Comparison of ENCODE assay signal across 24 mouse cellular contexts in the genomic region with DNA sequence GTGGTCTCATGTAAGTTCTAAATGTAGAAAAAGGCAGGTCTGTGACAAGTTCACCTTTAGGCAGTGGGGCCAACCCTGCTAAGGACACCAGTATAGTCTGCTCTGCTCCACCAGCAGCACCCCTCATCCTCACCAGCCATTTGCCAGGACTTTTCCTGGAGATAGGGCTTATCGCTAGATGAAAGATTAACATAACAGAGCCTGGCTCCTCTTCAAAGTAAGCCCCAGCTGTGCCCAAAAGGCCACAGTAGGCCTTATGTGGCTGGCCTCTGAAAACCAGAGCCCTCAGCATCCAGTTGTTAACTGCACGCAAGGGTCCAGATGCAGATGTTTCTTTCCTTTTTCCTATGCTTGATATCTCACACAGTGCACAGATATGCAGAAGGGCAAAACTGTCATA. TPM values are rescaled to one million over a fixed set of nuclear protein-coding genes. Genes with fewer than 3 reads are reported as not detected.
DNase-seq lines count a peak whose midpoint lies in the region; ATAC-seq lines count a peak whose summit lies in the region.
"Had no signal": no experiment of that assay in that cellular context is flagged by ENCODE, and none has a peak within 500 bp of the region (broad histone marks: within the 10 kb centered on the region; RNA-seq: fewer than 3 reads in every experiment).

No protein-coding gene starts in this region.

- H3K27me3 ChIP-seq in lung, embryonic 15.5 days: no peaks in the 10 kb centered on the region
- H3K27me3 ChIP-seq in embryonic facial prominence, embryonic 12.5 days: no peaks in the 10 kb centered on the region
- H3K27me3 ChIP-seq in embryonic facial prominence, embryonic 14.5 days (replicated peaks; ENCODE audit: control insufficient read depth, insufficient read depth, low read length): no peaks in the 10 kb centered on the region
- H3K27me3 ChIP-seq in stomach, embryonic 14.5 days (ENCODE audit: control insufficient read depth, insufficient read depth, low read length): no peaks in the 10 kb centered on the region
- no peaks in the 10 kb centered on the region for H3K27me3 ChIP-seq in forebrain, embryonic 16.5 days (replicated peaks; ENCODE audit: control insufficient read depth, insufficient read depth, low read length)
- H3K27me3 ChIP-seq: heart, embryonic 15.5 days had no signal

- H3K4me2 ChIP-seq in lung, embryonic 15.5 days: no peak overlapping the region
- H3K4me2 ChIP-seq in embryonic facial prominence, embryonic 12.5 days (replicated peaks): no peak overlapping the region
- no peak overlapping the region for H3K4me2 ChIP-seq in embryonic facial prominence, embryonic 14.5 days (ENCODE audit: low read depth, low read length)
- no peak overlapping the region for H3K4me2 ChIP-seq in stomach, embryonic 14.5 days (replicated peaks; ENCODE audit: low read depth, low read length)
- no peak overlapping the region for H3K4me2 ChIP-seq in forebrain, embryonic 16.5 days (ENCODE audit: low read length)
- H3K4me2 ChIP-seq: heart, embryonic 15.5 days had no signal

- H3K4me1 ChIP-seq in lung, embryonic 15.5 days: peaks cover 28% of the 10 kb centered on the region
- H3K4me1 ChIP-seq in embryonic facial prominence, embryonic 12.5 days: peaks cover 44% of the 10 kb centered on the region
- H3K4me1 ChIP-seq in embryonic facial prominence, embryonic 14.5 days (ENCODE audit: control insufficient read depth, insufficient read depth, low read length): peaks cover 35% of the 10 kb centered on the region
- H3K4me1 ChIP-seq in stomach, embryonic 14.5 days (ENCODE audit: control insufficient read depth, insufficient read depth, low read length): peaks cover 32% of the 10 kb centered on the region
- peaks cover 40% of the 10 kb centered on the region for H3K4me1 ChIP-seq in forebrain, embryonic 16.5 days (replicated peaks; ENCODE audit: control insufficient read depth, insufficient read depth, low read length)

- no peak for ATAC-seq in lung, embryonic 15.5 days (ENCODE audit: borderline replicate concordance, extremely low read depth, low FRiP score, low TSS enrichment)
- ATAC-seq in embryonic facial prominence, embryonic 12.5 days (ENCODE audit: insufficient number of reproducible peaks, insufficient read depth, low FRiP score, low TSS enrichment): no peak
- ATAC-seq in embryonic facial prominence, embryonic 14.5 days (ENCODE audit: low read depth): no peak
- ATAC-seq in stomach, embryonic 14.5 days (ENCODE audit: insufficient number of reproducible peaks, insufficient read depth, low FRiP score, low read depth): no peak
- no peak for ATAC-seq in forebrain, embryonic 16.5 days
- ATAC-seq: forebrain, postnatal 0 days; hindbrain, embryonic 16.5 days; intestine, postnatal 0 days had no signal

- no peak overlapping the region for H3K9ac ChIP-seq in lung, embryonic 15.5 days
- H3K9ac ChIP-seq in embryonic facial prominence, embryonic 12.5 days: no peak overlapping the region
- H3K9ac ChIP-seq in embryonic facial prominence, embryonic 14.5 days (ENCODE audit: low read depth, low read length): no peak overlapping the region
- no peak overlapping the region for H3K9ac ChIP-seq in stomach, embryonic 14.5 days (replicated peaks; ENCODE audit: low read depth, low read length)
- no peak overlapping the region for H3K9ac ChIP-seq in forebrain, embryonic 16.5 days (replicated peaks; ENCODE audit: low read depth, low read length)
- H3K9ac ChIP-seq: forebrain, postnatal 0 days; heart, embryonic 15.5 days had no signal

- H3K27ac ChIP-seq in lung, embryonic 15.5 days: peak overlapping the region; percentile 55
- peak overlapping the region; percentile 89 for H3K27ac ChIP-seq in embryonic facial prominence, embryonic 12.5 days
- H3K27ac ChIP-seq in embryonic facial prominence, embryonic 14.5 days (replicated peaks; ENCODE audit: low read depth, low read length): peak overlapping the region; percentile 88; the same call in 1 of the 2 replicates
- H3K27ac ChIP-seq in stomach, embryonic 14.5 days (ENCODE audit: low read length): peak overlapping the region; percentile 70; the same call in 1 of the 2 replicates
- no peak overlapping the region for H3K27ac ChIP-seq in forebrain, embryonic 16.5 days (ENCODE audit: low read length)
- H3K27ac ChIP-seq: heart, adult 2 months; midbrain, embryonic 10.5 days had no signal

- 53% methylated on average over 2 of the region's 2 CpGs for WGBS in lung, embryonic 15.5 days
- 61% methylated on average over 2 of the region's 2 CpGs for WGBS in embryonic facial prominence, embryonic 12.5 days
- 53% methylated on average over 2 of the region's 2 CpGs for WGBS in embryonic facial prominence, embryonic 14.5 days
- WGBS in stomach, embryonic 14.5 days: 84% methylated on average over 2 of the region's 2 CpGs
- 76% methylated on average over 2 of the region's 2 CpGs for WGBS in forebrain, embryonic 16.5 days

- H3K9me3 ChIP-seq in lung, embryonic 15.5 days: no peaks in the 10 kb centered on the region
- no peaks in the 10 kb centered on the region for H3K9me3 ChIP-seq in embryonic facial prominence, embryonic 12.5 days
- H3K9me3 ChIP-seq in embryonic facial prominence, embryonic 14.5 days (ENCODE audit: control insufficient read depth, low read length): no peaks in the 10 kb centered on the region
- no peaks in the 10 kb centered on the region for H3K9me3 ChIP-seq in stomach, embryonic 14.5 days (ENCODE audit: control insufficient read depth, low read depth, low read length)
- H3K9me3 ChIP-seq in forebrain, embryonic 16.5 days (ENCODE audit: control insufficient read depth, low read length): no peaks in the 10 kb centered on the region
- H3K9me3 ChIP-seq: heart, embryonic 15.5 days; hindbrain, embryonic 10.5 days; midbrain, embryonic 10.5 days had no signal

- peaks cover 27% of the 10 kb centered on the region for H3K36me3 ChIP-seq in lung, embryonic 15.5 days
- peaks cover 16% of the 10 kb centered on the region for H3K36me3 ChIP-seq in embryonic facial prominence, embryonic 12.5 days
- H3K36me3 ChIP-seq in embryonic facial prominence, embryonic 14.5 days (ENCODE audit: control insufficient read depth, insufficient read depth, low read length): peaks cover 19% of the 10 kb centered on the region
- peaks cover 4% of the 10 kb centered on the region for H3K36me3 ChIP-seq in stomach, embryonic 14.5 days (ENCODE audit: control insufficient read depth, insufficient read depth, low read length)
- no peaks in the 10 kb centered on the region for H3K36me3 ChIP-seq in forebrain, embryonic 16.5 days (ENCODE audit: control insufficient read depth, insufficient read depth)

- no peak for DNase-seq in lung, postnatal 14 days
- DNase-seq in embryonic facial prominence, embryonic 14.5 days (ENCODE audit: low spot score): no peak
- DNase-seq in layer of hippocampus, postnatal 36 days: no peak
- DNase-seq: adrenal gland, adult 2 months; cerebellum, adult 11-12 months; cerebellum, postnatal 10 days; forebrain, postnatal 0 days; gastrocnemius, postnatal 25 days; heart, adult 2 months; kidney, postnatal 25 days; retina, postnatal 1 day; right cerebral cortex, postnatal 25 days; thymus, adult 18-20 months; thymus, postnatal 4 days had no signal

- H3K4me3 ChIP-seq in lung, embryonic 15.5 days: no peak overlapping the region
- no peak overlapping the region for H3K4me3 ChIP-seq in embryonic facial prominence, embryonic 12.5 days
- H3K4me3 ChIP-seq in embryonic facial prominence, embryonic 14.5 days (ENCODE audit: low read depth, low read length): no peak overlapping the region
- no peak overlapping the region for H3K4me3 ChIP-seq in stomach, embryonic 14.5 days (ENCODE audit: low read depth, low read length)
- H3K4me3 ChIP-seq in forebrain, embryonic 16.5 days (replicated peaks; ENCODE audit: low read length): no peak overlapping the region
- H3K4me3 ChIP-seq: heart, adult 2 months; heart, embryonic 15.5 days; hindbrain, embryonic 10.5 days; midbrain, embryonic 10.5 days had no signal

RNA-seq across cellular contexts. Expression of a gene that starts 45.1 kb away (rescaled TPM):
- 34.8 and 34.9 TPM in 2 replicates for polyA plus RNA-seq in lung, embryonic 15.5 days (2015; fragmentation: Nextera tagmentation; extraction: Ambion mirVana)
- 66.6 and 67.6 TPM in 2 replicates for polyA plus RNA-seq in embryonic facial prominence, embryonic 12.5 days (2016; fragmentation: Nextera tagmentation; extraction: Ambion mirVana)
- 32.2 and 37.7 TPM in 2 replicates for polyA plus RNA-seq in embryonic facial prominence, embryonic 14.5 days (2014; fragmentation: Nextera tagmentation; extraction: Ambion mirVana)
- polyA plus RNA-seq in stomach, embryonic 14.5 days (2014; fragmentation: Nextera tagmentation; extraction: Ambion mirVana): 35.1 and 36.2 TPM in 2 replicates
- 7.7 and 8.0 TPM in 2 replicates for polyA plus RNA-seq in forebrain, embryonic 16.5 days (2015; fragmentation: Nextera tagmentation; extraction: Ambion mirVana)
- 10 to 100 TPM; 15.7 to 16.3 TPM for total RNA-seq in layer of hippocampus, postnatal 36 days (2021)
- total RNA-seq: MEL had no signal
